Mouse (Mus musculus) embryonic fibroblast, embryonic 13.5 days (primary cell): Measurements from ENCODE around the gene Hcn3.

ENCODE experiments used
- CTCF ChIP-seq: IDR thresholded peaks from 2 replicates; pipeline ENCODE4 v1.5.1; 2011; ENCODE audit warnings: mild to moderate bottlenecking, control low read depth, low read length, moderate library complexity, borderline replicate concordance; ENCODE audit not compliant: insufficient read depth
- POLR2A ChIP-seq: IDR thresholded peaks from 2 replicates; pipeline ENCODE4 v1.6.1; 2011; ENCODE audit warnings: low read depth, mild to moderate bottlenecking, control low read depth, low read length, moderate library complexity

- TF ChIP-seq CTCF: no peak
- TF ChIP-seq POLR2A: no peak
Observed at GRCm38 (mm10) chr3:89133752-89134151, 26.2 kb downstream of the Hcn3 start.
